Mouse (Mus musculus): ENCODE results near the gene Mdp1.

GRCm38 (mm10) chr14:55616844-55617243, 43.5 kb downstream of the Mdp1 start:
- TF ChIP-seq CTCF (IDR thresholded peaks at IDR 0.05; ENCODE audit: low read depth) (no peak), EP300 (IDR thresholded peaks at IDR 0.05; ENCODE audit: low read depth) (no peak)

All from liver, postnatal 0 days (tissue).